Mouse (Mus musculus) liver, embryonic 11.5 days (tissue): ENCODE data around the gene Limch1. TPM values are rescaled to one million over a fixed set of nuclear protein-coding genes. Genes with fewer than 3 reads are reported as not detected.

ENCODE experiments used
- ATAC-seq: fragments of 200-750 bp; cut with Nextera tagmentation; replicated peaks from 2 replicates; pipeline ENCODE4 v1.8.0; 2017; ENCODE audit warnings: moderate number of reproducible peaks, mild to moderate bottlenecking, moderate TSS enrichment, moderate library complexity; ENCODE audit not compliant: low FRiP score
- DNase-seq: peaks from one replicate; pipeline ENCODE4 v3.0.0-alpha.2; 2017; ENCODE audit warnings: low spot score
- H3K27ac ChIP-seq: fragments of 300-500 bp; sonication (generic); 2 replicates; pipeline ENCODE4 v1.5.1; 2014; ENCODE audit warnings: mild to moderate bottlenecking, low read depth, low read length, control low read depth
- H3K27me3 ChIP-seq: fragments of 300-500 bp; sonication (generic); replicated peaks from 2 replicates; pipeline ENCODE4 v1.6.1; 2014; ENCODE audit warnings: low read length, mixed read lengths; ENCODE audit not compliant: control insufficient read depth, insufficient read depth
- H3K36me3 ChIP-seq: fragments of 300-500 bp; sonication (generic); 2 replicates; pipeline ENCODE4 v1.6.1; 2014; ENCODE audit warnings: mild to moderate bottlenecking, low read length, moderate library complexity, mixed read lengths; ENCODE audit not compliant: control insufficient read depth, insufficient read depth
- H3K4me1 ChIP-seq: fragments of 300-500 bp; sonication (generic); replicated peaks from 2 replicates; pipeline ENCODE4 v1.6.1; 2014; ENCODE audit warnings: low read length, mixed read lengths; ENCODE audit not compliant: control insufficient read depth, insufficient read depth
- H3K4me2 ChIP-seq: fragments of 300-500 bp; sonication (generic); 2 replicates; pipeline ENCODE4 v1.6.1; 2014; ENCODE audit warnings: mild to moderate bottlenecking, control low read depth, moderate library complexity
- H3K4me3 ChIP-seq: fragments of 300-500 bp; sonication (generic); 2 replicates; pipeline ENCODE4 v1.5.1; 2014; ENCODE audit warnings: low read depth, low read length, control low read depth
- H3K9ac ChIP-seq: fragments of 300-500 bp; sonication (generic); 2 replicates; pipeline ENCODE4 v1.6.1; 2014; ENCODE audit warnings: low read depth, low read length, control low read depth
- H3K9me3 ChIP-seq: fragments of 300-500 bp; sonication (generic); 2 replicates; pipeline ENCODE4 v1.6.1; 2016; ENCODE audit warnings: low read length, inconsistent platforms, mixed read lengths; ENCODE audit not compliant: control insufficient read depth
- WGBS: fragments of 180-500 bp; shearing (Covaris S2); extraction: QIAGEN DNeasy Blood & Tissue Kit; methylation state at CpG from one replicate; pipeline ENCODE4 v1.1.7; 2014; 5-methylcytosine and 5-hydroxymethylcytosine counted together
- polyA plus RNA-seq: library from polyadenylated mRNA; unstranded; fragments of >200 nt; fragmentation: Nextera tagmentation; extraction: Ambion mirVana; gene quantifications from 2 replicates; pipeline ENCODE4 v1.2.1, GENCODE M21; 2014

Limch1 gene
- polyA plus RNA-seq, 1 experiment from 2014 or later: 11.6 TPM

DNA sequence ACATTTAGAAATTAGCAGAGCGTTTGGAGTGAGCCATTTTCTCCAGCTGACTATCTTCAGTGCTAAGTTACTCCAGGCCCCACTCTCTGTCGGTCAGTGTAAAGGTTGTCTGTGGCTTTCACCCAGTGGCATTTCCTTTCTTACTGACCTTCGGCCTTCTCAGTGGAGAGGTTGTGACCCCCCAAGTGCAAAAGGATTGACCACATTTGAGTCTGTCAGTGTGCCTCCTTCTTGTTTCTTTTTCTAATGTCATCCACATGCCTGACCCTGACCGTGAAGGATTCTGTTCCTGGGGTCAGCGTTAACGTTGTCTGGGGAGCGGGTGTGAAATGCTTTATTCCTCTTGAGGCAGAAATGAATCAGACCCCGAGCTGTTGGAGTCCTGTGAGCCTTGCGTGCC is 191.7 kb downstream of the Limch1 start:
- ATAC-seq (no peak), DNase-seq (no peak)
- Histone ChIP-seq H3K4me3 (no peak overlapping the region), H3K4me2 (no peak overlapping the region), H3K36me3 (no peaks in the 10 kb centered on the region), H3K27ac (no peak overlapping the region), H3K9ac (no peak overlapping the region), H3K4me1 (no peaks in the 10 kb centered on the region), H3K27me3 (no peaks in the 10 kb centered on the region), H3K9me3 (no peaks in the 10 kb centered on the region)
- WGBS: 61% methylated on average over 9 of the region's 9 CpGs

DNA sequence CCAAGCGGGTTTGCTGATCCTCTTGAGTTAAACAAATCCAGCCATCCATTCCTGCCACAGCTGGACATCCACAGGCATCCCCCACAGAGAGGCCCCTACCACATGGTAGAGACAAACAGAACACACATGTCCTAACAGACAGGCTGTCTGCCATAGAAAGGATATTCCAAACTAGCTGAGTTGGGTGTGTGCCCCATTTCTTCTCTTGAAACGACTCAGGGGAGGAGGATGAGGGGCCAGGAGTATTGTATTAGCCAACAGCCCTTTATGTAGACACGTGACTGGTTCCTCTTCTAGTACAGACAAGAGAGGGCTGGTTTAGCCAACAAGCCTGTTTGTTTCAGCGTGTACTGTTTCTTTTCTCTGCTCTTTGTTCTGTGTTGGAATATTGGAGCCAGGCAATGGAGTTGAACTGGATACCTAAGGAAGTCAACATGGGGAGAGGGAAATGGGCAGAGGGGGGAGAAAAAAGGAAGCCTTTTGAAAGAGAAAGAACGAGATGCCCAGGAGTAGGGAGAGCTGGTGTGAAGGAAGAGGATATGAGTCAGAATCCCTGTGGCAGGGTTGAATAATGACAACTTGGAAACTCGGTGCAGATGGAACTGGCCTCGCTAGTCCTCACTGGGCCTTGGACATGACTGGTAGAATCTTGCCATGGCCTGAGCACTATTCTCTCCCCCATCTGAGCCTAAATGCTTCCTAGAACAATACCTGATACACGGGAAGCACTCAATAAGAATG is 196.3 kb downstream of the Limch1 start:
- no peak for DNase-seq

DNA sequence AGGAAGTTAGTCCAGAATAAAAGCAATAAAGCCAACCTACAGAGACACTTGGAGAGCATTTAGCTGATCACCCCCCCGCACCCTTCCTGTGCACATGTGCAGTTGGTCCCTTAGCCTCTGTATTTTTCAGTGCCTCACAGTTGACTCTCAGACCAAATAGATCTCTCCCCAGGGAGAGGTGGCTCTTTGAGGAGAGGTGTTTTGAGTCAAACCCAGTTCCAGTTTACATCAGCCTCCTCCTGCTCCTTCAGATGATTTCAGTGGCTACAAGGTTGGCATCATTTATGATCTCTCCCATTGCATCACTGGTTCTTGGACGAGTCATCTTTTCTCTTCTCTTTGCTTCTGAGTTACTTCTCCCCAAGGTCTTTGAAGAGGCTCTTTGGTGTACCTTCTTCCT is 197.3 kb downstream of the Limch1 start:
- ATAC-seq: no peak
- Histone ChIP-seq H3K9me3 (no peaks in the 10 kb centered on the region), H3K27ac (no peak overlapping the region), H3K9ac (no peak overlapping the region), H3K36me3 (no peaks in the 10 kb centered on the region), H3K27me3 (no peaks in the 10 kb centered on the region), H3K4me1 (no peaks in the 10 kb centered on the region), H3K4me3 (no peak overlapping the region), H3K4me2 (no peak overlapping the region)
- WGBS: 67% methylated on average over 2 of the region's 2 CpGs
- DNase-seq: no peak

More for the DNA sequence above, 196.3 kb downstream of the Limch1 start:
- Histone ChIP-seq H3K9me3 (no peaks in the 10 kb centered on the region), H3K4me1 (no peaks in the 10 kb centered on the region), H3K9ac (no peak overlapping the region), H3K27me3 (no peaks in the 10 kb centered on the region), H3K4me3 (no peak overlapping the region), H3K4me2 (no peak overlapping the region), H3K27ac (no peak overlapping the region), H3K36me3 (no peaks in the 10 kb centered on the region)
- no peak for ATAC-seq
- WGBS: 58% methylated on average over 8 of the region's 8 CpGs

DNA sequence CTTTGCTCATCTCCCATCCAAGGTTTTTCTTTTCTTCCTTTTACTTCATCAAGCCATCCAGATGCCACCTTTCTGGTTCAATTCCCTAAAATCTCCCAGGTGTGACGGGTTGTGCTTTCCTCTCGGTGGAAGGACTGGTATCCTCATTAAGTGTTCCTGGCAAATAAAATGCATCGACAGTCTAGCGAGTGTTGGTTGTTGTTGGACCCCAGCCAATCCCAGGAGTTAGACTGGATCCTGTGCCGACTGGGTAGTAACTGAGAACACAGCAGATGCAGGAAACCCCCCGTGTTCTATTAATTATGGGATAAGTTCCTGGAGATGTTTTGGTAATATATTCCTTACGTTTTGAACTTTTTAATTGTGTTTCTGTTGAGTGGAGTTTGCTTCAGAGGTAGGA is 197.9 kb downstream of the Limch1 start:
- no peaks in the 10 kb centered on the region for H3K27me3 ChIP-seq
- H3K9me3 ChIP-seq: no peaks in the 10 kb centered on the region
- WGBS: 84% methylated on average over 7 of the region's 7 CpGs
- H3K27ac ChIP-seq: no peak overlapping the region
- H3K4me3 ChIP-seq: no peak overlapping the region
- no peaks in the 10 kb centered on the region for H3K4me1 ChIP-seq
- no peak for ATAC-seq
- H3K36me3 ChIP-seq: no peaks in the 10 kb centered on the region
- DNase-seq: no peak
- no peak overlapping the region for H3K9ac ChIP-seq
- no peak overlapping the region for H3K4me2 ChIP-seq

DNA sequence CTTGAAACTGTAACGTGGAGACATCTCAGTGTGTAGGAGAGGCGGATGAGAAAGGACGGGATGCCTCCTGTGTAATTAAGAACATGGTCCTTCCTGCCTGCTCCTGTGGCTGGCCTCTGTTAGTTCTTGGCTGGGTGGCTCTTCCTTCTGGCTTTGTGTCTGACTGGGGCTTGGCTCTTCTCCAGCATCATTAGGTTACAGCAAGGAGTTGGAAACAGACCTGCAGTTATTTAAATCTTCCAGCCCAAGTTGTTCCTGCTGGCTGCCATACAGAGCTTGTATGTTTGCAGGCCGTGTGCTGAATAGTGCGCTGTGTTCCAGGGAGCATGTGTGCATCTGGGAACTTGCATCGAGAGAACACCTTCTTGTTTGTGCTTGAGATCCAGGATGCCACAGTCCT is 202.3 kb downstream of the Limch1 start:
- no peak overlapping the region for H3K27ac ChIP-seq
- no peaks in the 10 kb centered on the region for H3K9me3 ChIP-seq
- H3K27me3 ChIP-seq: no peaks in the 10 kb centered on the region
- no peak overlapping the region for H3K4me2 ChIP-seq
- 73% methylated on average over 6 of the region's 6 CpGs for WGBS
- no peak for ATAC-seq
- H3K4me1 ChIP-seq: no peaks in the 10 kb centered on the region
- no peak overlapping the region for H3K4me3 ChIP-seq
- H3K9ac ChIP-seq: no peak overlapping the region
- H3K36me3 ChIP-seq: no peaks in the 10 kb centered on the region
- DNase-seq: no peak

DNA sequence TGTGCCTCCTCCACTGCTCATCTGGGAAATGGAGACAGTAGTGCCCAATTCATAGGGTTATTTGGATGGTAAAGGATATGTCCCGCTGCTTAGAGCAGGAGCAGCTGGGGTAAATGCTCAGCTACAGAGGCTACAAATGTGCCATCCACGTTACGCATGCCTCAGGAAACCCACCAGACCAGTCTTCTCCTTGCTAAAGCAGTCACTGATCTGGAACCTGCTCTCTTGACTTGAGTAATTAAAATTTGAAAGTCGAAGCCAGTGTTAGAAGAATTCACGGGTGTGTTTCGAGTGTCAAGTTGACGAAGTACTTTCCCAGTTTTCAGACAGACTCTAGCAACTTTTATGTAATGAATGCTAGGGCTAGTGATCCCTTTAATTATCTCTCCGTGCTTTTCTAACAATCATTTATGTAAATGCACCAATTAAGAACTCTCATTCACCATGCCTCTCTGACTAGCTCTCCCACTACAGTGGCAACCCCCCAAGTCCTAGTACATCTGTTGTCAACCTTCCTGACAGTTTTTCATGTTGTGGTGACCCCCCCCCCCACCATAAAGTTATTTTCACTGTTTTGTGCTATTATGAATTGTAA is 203.6 kb downstream of the Limch1 start:
- no peak overlapping the region for H3K27ac ChIP-seq
- no peaks in the 10 kb centered on the region for H3K9me3 ChIP-seq
- no peaks in the 10 kb centered on the region for H3K36me3 ChIP-seq
- ATAC-seq: no peak
- H3K4me2 ChIP-seq: no peak overlapping the region
- no peaks in the 10 kb centered on the region for H3K27me3 ChIP-seq
- DNase-seq: no peak
- no peak overlapping the region for H3K9ac ChIP-seq
- no peak overlapping the region for H3K4me3 ChIP-seq
- no peaks in the 10 kb centered on the region for H3K4me1 ChIP-seq
- WGBS: 78% methylated on average over 8 of the region's 8 CpGs

DNA sequence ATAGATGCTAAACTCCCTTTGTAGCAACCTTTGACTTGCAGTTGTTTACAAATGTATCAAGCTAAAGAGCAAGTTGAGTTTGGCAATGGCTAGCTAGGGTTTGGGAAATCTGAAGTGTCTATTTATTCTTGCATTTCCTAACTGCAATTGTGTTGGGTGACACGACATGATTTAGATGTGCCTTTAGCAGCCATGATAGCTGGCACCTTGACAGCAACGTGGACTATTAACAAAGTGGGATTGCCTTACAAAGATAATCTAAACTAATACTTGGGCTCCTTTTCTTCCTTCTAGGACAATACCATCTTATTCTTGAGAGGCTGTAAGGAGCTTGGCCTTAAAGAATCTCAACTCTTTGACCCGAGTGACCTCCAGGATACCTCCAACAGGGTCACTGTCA is 207.7 kb downstream of the Limch1 start:
- ATAC-seq (no peak), DNase-seq (no peak)
- H3K4me3 ChIP-seq: no peak overlapping the region
- H3K9me3 ChIP-seq: no peaks in the 10 kb centered on the region
- H3K4me1 ChIP-seq: no peaks in the 10 kb centered on the region
- 74% methylated on average over 3 of the region's 3 CpGs for WGBS
- H3K27me3 ChIP-seq: no peaks in the 10 kb centered on the region
- H3K9ac ChIP-seq: no peak overlapping the region
- no peaks in the 10 kb centered on the region for H3K36me3 ChIP-seq
- no peak overlapping the region for H3K4me2 ChIP-seq
- H3K27ac ChIP-seq: no peak overlapping the region

DNA sequence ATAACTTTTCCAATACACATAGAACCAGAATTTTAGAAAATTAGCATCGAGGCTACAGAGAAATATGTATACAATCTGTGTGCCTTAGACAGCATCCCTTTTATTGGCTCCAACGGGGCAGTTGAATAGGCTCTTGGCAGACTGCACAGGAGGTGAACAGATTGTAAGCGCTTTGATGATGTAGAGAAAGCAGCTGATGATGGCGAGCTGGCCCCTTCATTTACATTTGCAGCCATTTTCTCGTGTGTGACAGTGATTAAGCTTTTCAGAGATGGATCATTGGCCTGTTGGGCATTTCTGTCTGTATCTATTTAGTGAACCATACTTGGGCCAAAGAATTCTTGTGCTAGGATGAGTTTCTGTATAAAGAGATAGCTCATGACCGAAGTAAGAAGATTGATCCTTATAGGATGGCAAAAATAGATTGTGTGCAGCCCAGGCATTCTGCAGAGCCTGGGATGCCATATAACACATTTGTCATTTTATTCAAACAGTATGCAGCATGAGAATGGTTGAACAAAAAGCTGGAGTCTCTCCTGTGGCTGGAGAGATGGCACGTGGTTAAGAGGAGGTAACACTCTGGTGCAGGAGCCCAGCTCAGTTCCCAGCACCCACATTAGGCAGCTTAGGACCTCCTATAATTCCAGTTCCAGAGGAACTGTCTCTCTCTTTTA is 208.5 kb downstream of the Limch1 start:
- Histone ChIP-seq H3K9ac (no peak overlapping the region), H3K4me3 (no peak overlapping the region), H3K4me1 (no peaks in the 10 kb centered on the region), H3K9me3 (no peaks in the 10 kb centered on the region), H3K27me3 (no peaks in the 10 kb centered on the region), H3K36me3 (no peaks in the 10 kb centered on the region), H3K4me2 (no peak overlapping the region), H3K27ac (no peak overlapping the region)
- no peak for ATAC-seq
- WGBS: 74% methylated on average over 7 of the region's 7 CpGs
- DNase-seq: no peak

DNA sequence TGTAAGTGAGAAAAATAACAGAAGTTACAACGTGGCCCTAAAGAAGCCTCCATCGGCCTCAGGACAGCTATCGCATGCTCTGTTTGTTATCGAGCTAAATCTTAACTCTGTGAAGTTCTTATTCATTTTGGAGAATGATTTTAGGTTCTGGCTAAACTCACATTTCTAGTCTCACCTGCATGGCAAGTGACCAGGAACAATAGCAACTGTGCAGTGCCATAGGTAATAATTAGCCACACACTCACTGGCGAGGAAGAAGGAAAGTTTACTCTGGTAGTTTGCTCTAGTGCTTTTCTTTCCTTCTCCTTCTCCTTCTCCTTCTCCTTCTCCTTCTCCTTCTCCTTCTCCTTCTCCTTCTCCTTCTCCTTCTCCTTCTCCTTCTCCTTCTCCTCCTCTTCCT is 209.6 kb downstream of the Limch1 start:
- Histone ChIP-seq H3K9ac (no peak overlapping the region), H3K4me2 (no peak overlapping the region), H3K27me3 (no peaks in the 10 kb centered on the region), H3K27ac (no peak overlapping the region), H3K4me3 (no peak overlapping the region), H3K4me1 (no peaks in the 10 kb centered on the region), H3K9me3 (no peaks in the 10 kb centered on the region), H3K36me3 (no peaks in the 10 kb centered on the region)
- WGBS: 74% methylated on average over 5 of the region's 5 CpGs
- DNase-seq (no peak), ATAC-seq (no peak)
